Mouse (Mus musculus) kidney, adult 2 months (tissue): ENCODE data around the gene Tnrc6b. TPM values are rescaled to one million over a fixed set of nuclear protein-coding genes. Genes with fewer than 3 reads are reported as not detected.
A peak's percentile ranks its signal among the peaks of the same experiment; 100 is the strongest.

Experiments
- DNase-seq: peaks from one replicate; pipeline ENCODE4 v3.0.0; 2021
- H3K27ac ChIP-seq: fragments of 200-500 bp; 2 replicates; pipeline ENCODE4 v1.5.1; 2012; ENCODE audit warnings: low read depth, low read length, control low read depth, inconsistent platforms; ENCODE audit not compliant: insufficient read depth
- H3K27me3 ChIP-seq: fragments of 200-500 bp; replicated peaks from 2 replicates; pipeline ENCODE4 v1.6.1; 2012; ENCODE audit warnings: mild to moderate bottlenecking, moderate library complexity, low read length, inconsistent platforms; ENCODE audit not compliant: control insufficient read depth, insufficient read depth
- H3K36me3 ChIP-seq: fragments of 200-500 bp; 2 replicates; pipeline ENCODE4 v1.6.1; 2012; ENCODE audit warnings: mild to moderate bottlenecking, moderate library complexity, low read length, inconsistent platforms; ENCODE audit not compliant: control insufficient read depth, insufficient read depth
- H3K4me1 ChIP-seq: fragments of 200-500 bp; 2 replicates; pipeline ENCODE4 v1.6.1; 2011; ENCODE audit warnings: low read length; ENCODE audit not compliant: control insufficient read depth, insufficient read depth
- H3K4me3 ChIP-seq: fragments of 200-500 bp; 2 replicates; pipeline ENCODE4 v1.5.1; 2011; ENCODE audit warnings: mild to moderate bottlenecking, low read depth, low read length, control low read depth; ENCODE audit not compliant: insufficient read depth
- CTCF ChIP-seq: fragments of 200-500 bp; conservative IDR thresholded peaks from 2 replicates; pipeline ENCODE4 v1.5.1; 2011; ENCODE audit warnings: low read depth, mild to moderate bottlenecking, control low read depth, low read length, moderate library complexity, mixed read lengths; ENCODE audit not compliant: insufficient read depth, insufficient read length
- POLR2A ChIP-seq: fragments of 200-500 bp; IDR thresholded peaks from one replicate; pipeline ENCODE4 v1.6.1; 2011; ENCODE audit warnings: low read depth, low read length, control low read depth
- WGBS: fragments of 180-500 bp; shearing (Covaris S2); methylation state at CpG from one replicate; pipeline ENCODE4 v1.1.7; 2018; 5-methylcytosine and 5-hydroxymethylcytosine counted together
- polyA plus RNA-seq: library from polyadenylated mRNA; depleted of rRNA; stranded (reverse); fragments of >200 nt; gene quantifications from 2 replicates; pipeline ENCODE4 v1.2.3, GENCODE M21; 2012

The Tnrc6b gene
- polyA plus RNA-seq, 1 experiment, result 12.1 TPM

DNA sequence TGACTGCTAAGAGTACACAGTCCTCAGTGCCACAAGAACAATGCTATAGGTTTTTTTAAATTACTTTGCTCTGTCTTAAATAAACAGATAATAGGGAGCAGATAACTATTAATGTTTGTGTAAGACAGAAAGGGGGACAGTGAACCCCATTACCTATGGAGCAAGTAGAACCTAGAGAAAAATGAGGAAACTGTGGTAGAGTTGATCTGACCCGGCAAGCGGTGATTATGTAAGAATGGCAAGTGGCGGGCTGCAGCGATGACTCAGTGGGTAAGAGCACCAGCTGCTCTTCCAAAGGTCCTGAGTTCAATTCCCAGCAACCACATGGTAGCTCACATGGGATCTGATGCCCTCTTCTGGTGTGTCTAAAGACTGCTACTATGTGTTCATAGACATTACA is 101.7 kb downstream of the Tnrc6b start:
- TF ChIP-seq POLR2A, result no peak
- TF ChIP-seq CTCF, result no peak
- WGBS, result 85% methylated on average over 4 of the region's 4 CpGs
- Histone ChIP-seq H3K36me3 (no peaks in the 10 kb centered on the region), H3K4me1 (peaks cover 7% of the 10 kb centered on the region), H3K4me3 (no peak overlapping the region), H3K27me3 (no peaks in the 10 kb centered on the region), H3K27ac (no peak overlapping the region)
- DNase-seq, result no peak

DNA sequence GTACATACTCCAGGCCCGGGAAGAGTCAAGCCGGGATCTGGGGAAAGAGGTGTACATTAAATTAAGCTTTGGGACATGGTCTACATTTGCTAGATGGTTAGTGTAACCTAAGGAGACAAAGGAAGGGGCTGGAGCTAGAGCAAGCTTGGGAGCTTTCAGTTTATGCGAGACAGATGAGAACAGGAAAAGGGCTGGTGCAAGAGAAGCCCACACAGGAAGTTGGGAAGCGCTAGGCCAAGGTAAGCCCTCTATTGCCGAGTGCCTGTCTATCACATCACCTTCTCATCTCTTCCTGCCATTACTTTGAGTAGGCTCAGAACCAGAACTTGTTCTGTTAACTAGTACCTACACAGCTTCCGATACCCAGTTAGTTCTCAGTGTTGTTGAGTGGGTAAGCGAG is 103.7 kb downstream of the Tnrc6b start:
- Histone ChIP-seq H3K4me3 (no peak overlapping the region), H3K36me3 (no peaks in the 10 kb centered on the region), H3K27ac (no peak overlapping the region), H3K27me3 (no peaks in the 10 kb centered on the region), H3K4me1 (peaks cover 4% of the 10 kb centered on the region; the same call in 1 of the 2 replicates)
- DNase-seq, result no peak
- TF ChIP-seq POLR2A, result no peak
- TF ChIP-seq CTCF, result no peak
- 70% methylated on average over 7 of the region's 7 CpGs for WGBS

DNA sequence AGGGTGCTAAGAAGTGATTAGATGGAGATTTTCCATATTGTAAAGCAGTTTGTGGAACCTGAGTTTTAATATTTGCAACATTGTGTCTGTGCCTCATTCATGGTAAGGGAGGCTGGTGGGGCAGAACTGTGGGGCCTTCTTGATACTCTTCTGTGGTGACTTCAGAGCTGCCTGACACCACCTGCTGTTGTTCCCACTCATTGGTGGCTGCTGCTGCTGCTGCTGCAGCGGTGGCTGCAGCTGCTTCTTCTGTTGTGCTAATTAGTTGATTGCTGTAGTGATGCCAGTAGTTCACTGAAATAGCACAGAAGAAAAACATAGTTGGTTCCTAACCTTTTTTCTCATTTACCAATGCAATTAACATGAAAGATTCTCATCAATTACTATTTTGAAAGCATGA is 111.2 kb downstream of the Tnrc6b start:
- TF ChIP-seq POLR2A (no peak), CTCF (no peak)
- no peak for DNase-seq
- Histone ChIP-seq H3K36me3 (no peaks in the 10 kb centered on the region), H3K4me1 (no peaks in the 10 kb centered on the region; the same call in 1 of the 2 replicates), H3K27ac (no peak overlapping the region), H3K4me3 (no peak overlapping the region), H3K27me3 (no peaks in the 10 kb centered on the region)
- WGBS, result 39% methylated on average over 1 of the region's 1 CpGs

DNA sequence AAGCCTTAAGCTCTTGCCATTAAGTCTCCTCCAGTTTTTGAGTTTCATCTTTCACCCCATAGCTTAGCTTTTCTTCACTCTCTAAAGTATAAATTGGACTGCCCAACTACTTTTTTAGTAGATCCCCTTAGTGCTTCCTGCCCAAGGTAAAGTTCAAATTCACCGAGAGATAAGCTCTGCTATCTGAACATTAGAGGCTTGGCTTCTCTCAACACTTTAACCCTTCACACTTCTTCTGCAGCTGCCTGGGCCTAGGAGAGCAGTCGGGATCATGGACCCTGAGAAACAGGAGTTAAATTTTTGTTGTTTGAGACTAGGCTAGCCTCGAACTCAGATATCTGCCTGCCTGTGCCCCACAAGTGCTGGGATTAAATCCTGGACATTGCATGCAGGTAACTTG is 120.1 kb downstream of the Tnrc6b start:
- peaks cover 10% of the 10 kb centered on the region; the same call in 1 of the 2 replicates for H3K4me1 ChIP-seq
- no peaks in the 10 kb centered on the region for H3K27me3 ChIP-seq
- no peak overlapping the region for H3K4me3 ChIP-seq
- no peak for DNase-seq
- H3K36me3 ChIP-seq, result no peaks in the 10 kb centered on the region
- no peak overlapping the region for H3K27ac ChIP-seq
- TF ChIP-seq POLR2A (no peak), CTCF (no peak)
- 80% methylated on average over 3 of the region's 3 CpGs for whole genome bisulfite sequencing

DNA sequence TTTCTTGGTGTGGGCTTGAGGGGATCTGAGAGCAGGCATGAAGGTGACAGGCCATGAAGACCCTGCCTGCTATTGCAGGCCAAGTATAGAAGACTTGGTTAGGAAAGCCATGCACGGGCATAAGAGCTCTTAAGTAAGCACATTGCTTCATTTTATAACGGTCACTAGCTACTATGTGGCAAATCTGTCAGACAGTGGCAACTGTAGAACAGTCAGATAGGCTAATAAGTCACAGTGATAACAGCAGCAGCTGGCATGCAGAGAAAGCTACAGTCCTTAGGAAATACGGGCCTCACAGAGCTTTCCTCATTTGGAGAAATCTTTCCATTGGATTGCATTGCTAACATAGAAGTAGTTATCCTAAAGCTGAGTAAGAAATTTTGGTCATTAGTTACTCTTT is 121.7 kb downstream of the Tnrc6b start:
- WGBS, result 59% methylated on average over 3 of the region's 3 CpGs
- no peak overlapping the region for H3K4me3 ChIP-seq
- no peak overlapping the region for H3K27ac ChIP-seq
- H3K27me3 ChIP-seq, result no peaks in the 10 kb centered on the region
- H3K36me3 ChIP-seq, result no peaks in the 10 kb centered on the region
- TF ChIP-seq CTCF (no peak), POLR2A (no peak)
- peaks cover 18% of the 10 kb centered on the region; the same call in 1 of the 2 replicates for H3K4me1 ChIP-seq
- DNase-seq, result no peak

DNA sequence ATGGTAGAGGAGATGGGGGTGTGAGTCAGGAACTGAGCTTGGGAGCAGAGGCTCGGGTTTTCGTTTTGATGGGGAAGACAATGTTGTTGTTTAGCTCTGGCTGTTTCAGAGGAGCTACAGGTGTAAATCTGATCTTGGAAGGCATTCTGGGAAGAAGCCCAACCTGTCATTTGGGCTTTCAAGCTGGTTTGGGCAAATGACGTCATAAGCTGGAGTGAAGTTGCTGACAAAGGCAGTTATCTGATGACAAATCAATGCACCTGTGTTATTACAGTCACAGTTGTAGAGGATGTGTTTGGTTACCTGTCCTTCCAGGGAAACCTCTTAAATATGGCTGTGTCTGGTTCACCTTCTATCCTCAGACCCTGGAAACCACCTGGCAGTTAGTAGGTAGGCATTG is 125.1 kb downstream of the Tnrc6b start:
- TF ChIP-seq CTCF, result no peak
- no peak for TF ChIP-seq POLR2A
- no peak for DNase-seq
- Histone ChIP-seq H3K4me3 (no peak overlapping the region), H3K27me3 (no peaks in the 10 kb centered on the region), H3K4me1 (peaks cover 22% of the 10 kb centered on the region; the same call in 1 of the 2 replicates), H3K36me3 (no peaks in the 10 kb centered on the region), H3K27ac (no peak overlapping the region)
- WGBS, result 54% methylated on average over 3 of the region's 3 CpGs

DNA sequence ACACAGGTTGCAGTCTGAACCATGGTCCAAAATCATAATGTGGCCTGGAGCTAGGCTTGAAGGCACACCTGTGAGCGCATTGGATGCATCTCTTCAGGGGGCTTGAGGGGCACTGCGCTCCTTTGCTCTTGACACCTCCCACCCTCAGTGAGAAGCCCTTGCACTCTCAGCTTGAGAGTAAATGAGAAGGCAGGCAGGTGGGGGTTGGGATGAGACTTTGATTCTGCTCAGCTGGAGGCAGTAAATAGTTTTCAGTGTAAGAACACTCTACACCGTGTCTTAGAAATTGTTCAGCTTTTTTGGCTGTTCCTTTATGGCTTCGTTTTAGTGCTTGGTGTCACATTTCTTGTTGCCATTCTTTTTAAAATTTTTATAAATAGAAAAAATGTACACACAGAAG is 127.7 kb downstream of the Tnrc6b start:
- Histone ChIP-seq H3K36me3 (no peaks in the 10 kb centered on the region), H3K4me3 (no peak overlapping the region), H3K27me3 (no peaks in the 10 kb centered on the region), H3K4me1 (peaks cover 29% of the 10 kb centered on the region; the same call in 1 of the 2 replicates), H3K27ac (no peak overlapping the region)
- no peak for TF ChIP-seq POLR2A
- no peak for TF ChIP-seq CTCF
- peak; percentile 41 for DNase-seq
- 38% methylated on average over 4 of the region's 4 CpGs for WGBS
